Mouse (Mus musculus) left cerebral cortex, adult 8-10 months (tissue): ENCODE data around the gene Fibin. TPM values are rescaled to one million over a fixed set of nuclear protein-coding genes. Genes with fewer than 3 reads are reported as not detected.
A peak's percentile ranks its signal among the peaks of the same experiment; 100 is the strongest.

Source experiments
- DNase-seq, 2 experiments: peaks; one replicate each; pipeline ENCODE4 v3.0.0; 2022; ENCODE audit warnings: low spot score in 2 of 2
- total RNA-seq, 4 experiments: library from RNA; stranded (reverse); gene quantifications; 2 replicates each; pipeline ENCODE4 v1.2.4; 2022

Gene Fibin
- total RNA-seq = 1 to 10 TPM; 2.2 to 3.5 (median 3.1) TPM

DNA sequence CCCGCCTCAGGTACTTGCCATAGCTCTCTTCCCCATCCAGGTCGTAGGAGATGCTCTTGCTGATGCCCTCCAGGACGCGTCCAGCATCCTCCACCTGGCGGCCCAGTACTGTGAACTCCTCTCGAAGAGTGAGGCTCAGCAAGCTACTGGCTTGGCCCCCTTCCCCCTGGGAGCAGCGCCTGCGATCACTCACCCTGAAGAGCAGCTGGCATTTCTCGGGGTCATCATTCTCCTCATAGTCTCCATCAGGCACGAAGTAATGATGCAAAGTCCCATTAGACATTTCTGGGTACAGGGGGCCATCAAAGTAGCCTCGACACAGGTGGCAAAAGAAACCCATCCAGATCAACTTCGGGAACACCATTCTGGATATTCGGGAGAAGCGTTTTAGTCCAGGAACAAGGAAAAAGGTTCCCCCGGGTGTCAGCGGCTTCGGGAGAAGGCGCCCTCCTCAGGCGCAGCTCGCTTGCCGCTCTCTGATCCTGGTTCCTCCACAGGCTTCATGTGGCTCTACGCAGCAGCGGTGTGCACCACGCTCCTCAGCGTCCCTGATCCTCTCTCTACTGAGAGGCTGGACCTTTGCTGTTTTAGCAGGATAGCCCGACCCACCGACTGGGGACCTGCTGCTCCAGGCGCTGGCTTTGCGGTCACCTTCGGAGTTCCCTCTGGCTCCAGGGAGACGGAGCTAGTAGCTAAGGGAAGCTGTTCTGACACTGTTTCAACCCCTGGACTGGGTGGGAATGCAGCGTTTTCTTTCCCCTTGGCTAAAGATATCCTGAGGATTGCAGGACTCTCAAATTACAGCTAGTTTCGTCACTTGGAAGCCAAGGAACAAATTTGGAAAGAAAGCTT, at the start of gene Fibin:
TSS of gene Fibin (minus strand) at position 752 of the 852 bp plus-strand sequence.
- peak; percentile 16 to 36 for DNase-seq

DNA sequence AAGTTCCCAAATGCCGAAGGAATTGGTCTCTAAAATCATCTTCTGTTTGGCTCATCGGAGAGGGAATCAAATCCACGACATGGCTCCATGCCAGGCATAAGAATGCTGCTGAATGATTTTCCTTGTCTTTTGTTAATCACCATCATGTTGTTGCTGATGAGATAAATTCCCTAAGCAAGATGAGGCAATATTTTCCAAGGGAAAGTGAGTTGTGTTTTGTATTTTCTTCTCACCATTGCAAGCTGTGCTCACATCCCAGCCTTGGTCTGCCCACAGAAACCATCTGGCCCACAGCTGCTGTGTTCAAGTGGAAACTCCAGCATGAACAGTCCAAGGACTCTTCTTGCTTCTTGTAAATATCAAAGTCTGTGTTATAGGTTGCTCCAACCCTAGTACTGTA, 48.4 kb upstream of the Fibin start:
- DNase-seq = peak in 1 of 2 experiments; percentile 70

- no peak for DNase-seq
Measured at GRCm38 (mm10) chr2:110408757-110409156, 45.8 kb upstream of the Fibin start.

GRCm38 (mm10) chr2:110392714-110393336, 29.8 kb upstream of the Fibin start:
- DNase-seq = no peak

- DNase-seq = no peak
Measured at GRCm38 (mm10) chr2:110390736-110391409, 27.9 kb upstream of the Fibin start.

GRCm38 (mm10) chr2:110379811-110380210, 16.8 kb upstream of the Fibin start:
- no peak for DNase-seq

DNA sequence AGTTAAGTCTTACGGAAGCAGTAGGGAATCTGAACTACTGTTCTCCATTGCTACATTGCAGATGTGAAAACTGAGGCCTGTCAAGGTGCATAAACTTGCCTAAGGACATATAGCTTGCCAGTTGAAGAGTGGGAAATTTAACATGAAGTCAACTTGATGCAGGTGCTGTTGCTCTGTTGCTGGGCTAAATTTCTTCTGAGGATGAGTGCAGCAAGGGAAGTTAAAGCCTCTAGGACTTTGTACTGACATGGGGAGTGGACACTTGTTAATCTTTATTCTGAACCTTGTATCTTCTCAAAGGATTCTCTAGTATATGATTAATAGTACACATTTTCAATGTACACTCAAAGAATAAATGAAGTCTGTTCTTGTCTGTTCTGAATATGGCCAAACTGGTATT, 13.7 kb upstream of the Fibin start:
- no peak for DNase-seq

- DNase-seq = no peak
Measured at GRCm38 (mm10) chr2:110375475-110375874, 12.5 kb upstream of the Fibin start.

DNA sequence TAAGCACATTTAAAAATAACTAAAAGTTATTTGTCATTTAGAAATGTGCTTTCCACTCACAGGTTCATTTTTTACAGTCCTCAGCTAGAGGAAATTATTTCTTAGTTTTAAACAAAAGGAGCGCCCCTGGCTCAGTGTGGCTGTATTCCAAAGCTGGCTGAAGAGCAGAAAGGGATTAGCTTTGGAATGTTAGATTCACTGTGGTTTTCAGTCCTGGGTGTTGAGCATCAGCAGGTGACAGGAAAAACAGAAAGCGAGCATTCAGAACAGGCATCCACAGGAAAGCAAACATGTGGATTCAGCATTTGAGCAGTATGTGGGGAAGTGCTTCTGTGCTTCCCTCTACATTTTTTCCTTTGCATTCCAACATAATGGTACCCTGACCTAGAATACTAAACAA, 10.2 kb upstream of the Fibin start:
- no peak for DNase-seq

DNA sequence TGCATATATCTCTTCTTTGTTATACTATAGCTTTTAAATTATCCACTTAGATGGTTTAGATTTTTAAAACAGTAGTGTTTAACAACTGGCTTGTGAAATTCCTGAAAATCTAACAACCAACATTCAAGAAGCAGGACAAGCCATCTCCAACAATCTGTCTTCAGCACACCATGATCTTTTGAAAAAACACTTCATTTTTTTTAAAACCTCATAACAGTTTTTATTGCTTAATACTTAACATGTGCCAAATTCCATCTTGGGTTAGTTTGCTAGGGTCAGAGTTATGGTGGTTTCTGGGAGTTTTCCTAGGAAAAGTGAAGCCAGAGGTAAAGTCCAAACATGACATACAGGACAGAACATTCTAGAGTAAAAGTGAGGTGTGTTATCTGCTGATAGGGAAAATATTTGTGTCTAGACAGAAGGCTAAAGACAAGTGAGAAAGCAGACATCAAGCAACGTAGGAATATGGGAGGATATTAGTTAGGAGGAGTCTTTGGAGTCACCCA, 4.5 kb upstream of the Fibin start:
- no peak for DNase-seq

DNA sequence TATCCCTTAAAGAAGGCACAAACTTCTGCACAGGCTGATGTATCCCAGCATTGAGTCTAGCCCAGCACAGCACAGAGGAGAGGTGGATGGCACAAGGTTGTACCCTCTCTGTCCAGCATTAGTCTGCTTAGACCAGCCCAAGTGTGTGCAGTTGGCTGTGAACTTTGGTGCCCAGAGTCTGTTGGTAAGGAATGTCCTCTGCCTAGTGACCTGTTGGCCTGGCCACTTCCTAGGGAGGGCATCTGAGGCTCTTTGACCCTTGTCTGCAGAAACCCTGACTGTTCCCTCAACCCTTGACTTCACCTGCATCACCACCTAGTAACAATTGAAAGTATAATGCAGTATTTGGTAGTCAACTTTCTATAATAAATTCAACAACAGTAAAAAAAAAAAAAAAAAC, 2.4 kb upstream of the Fibin start:
- DNase-seq = no peak

- no peak for DNase-seq
Measured at GRCm38 (mm10) chr2:110363855-110364254, 872 bp upstream of the Fibin start.

- DNase-seq = no peak
Measured at GRCm38 (mm10) chr2:110353302-110353970, 9.5 kb downstream of the Fibin start.

DNA sequence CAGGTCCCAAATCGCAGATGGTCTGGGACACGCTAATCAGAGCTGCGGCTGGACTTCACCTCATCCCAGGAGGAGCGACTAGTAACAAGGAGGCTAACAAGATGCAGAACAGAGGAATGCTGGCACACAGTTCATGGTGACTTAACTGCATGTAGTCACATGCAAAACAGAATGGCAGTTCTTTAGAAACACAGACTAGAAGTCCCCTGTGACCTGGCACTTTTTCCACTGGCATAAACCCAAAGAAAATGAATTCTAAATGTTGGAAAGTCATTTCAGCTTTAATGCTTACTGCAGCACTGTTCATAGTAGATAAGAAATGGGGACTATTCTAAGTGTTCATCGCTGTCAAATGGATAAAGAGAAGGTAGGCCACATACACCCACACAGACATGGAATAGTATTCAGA, 11.1 kb downstream of the Fibin start:
- no peak for DNase-seq

- no peak for DNase-seq
Measured at GRCm38 (mm10) chr2:110351406-110351805, 11.6 kb downstream of the Fibin start.

- no peak for DNase-seq
Measured at GRCm38 (mm10) chr2:110328953-110329352, 34.0 kb downstream of the Fibin start.

- DNase-seq = no peak
Measured at GRCm38 (mm10) chr2:110319949-110320348, 43.0 kb downstream of the Fibin start.

- no peak for DNase-seq
Measured at GRCm38 (mm10) chr2:110319266-110319665, 43.7 kb downstream of the Fibin start.

GRCm38 (mm10) chr2:110318719-110319118, 44.3 kb downstream of the Fibin start:
- DNase-seq = no peak

- DNase-seq = no peak
Measured at GRCm38 (mm10) chr2:110316116-110316883, 46.7 kb downstream of the Fibin start.
